Mouse (Mus musculus) liver, adult 10 weeks (tissue): ENCODE measurements around the gene F11. TPM values are rescaled to one million over a fixed set of nuclear protein-coding genes. Genes with fewer than 3 reads are reported as not detected.

Source experiments
- polyA plus RNA-seq: library from polyadenylated mRNA; stranded (reverse); fragments of 350-450 nt; fragmentation: Illumina TruSeq; extraction: RNeasy Lipid Tissue Mini Kit (QIAGEN cat#74804); gene quantifications from one replicate; pipeline ENCODE4 v1.2.3, GENCODE M21; 2014; ENCODE audit warnings: low read depth, low replicate concordance

F11 gene
- polyA plus RNA-seq, result 59.8 TPM

DNA sequence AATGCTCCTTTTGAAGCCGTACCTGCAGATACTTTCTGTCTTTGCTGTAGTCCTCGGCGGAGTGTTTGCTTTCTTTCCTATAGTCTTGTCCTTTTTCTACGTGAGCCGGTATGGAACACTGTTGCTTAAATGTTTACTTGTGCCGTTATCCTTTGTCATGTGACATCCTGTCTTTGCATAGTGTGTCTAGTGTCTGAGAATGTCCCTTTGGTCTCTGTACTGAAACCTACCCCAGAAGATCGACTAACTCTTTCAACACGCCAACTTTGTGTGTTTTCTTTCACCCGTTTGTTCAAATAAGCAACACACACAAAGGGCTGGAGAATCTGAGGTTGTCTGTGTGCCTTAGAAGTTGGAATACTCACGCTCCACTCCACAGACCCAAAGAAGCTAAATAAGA is at the start of gene F11:
Gene F11 (minus strand): TSS at position 112 of the 400 bp plus-strand sequence.

DNA sequence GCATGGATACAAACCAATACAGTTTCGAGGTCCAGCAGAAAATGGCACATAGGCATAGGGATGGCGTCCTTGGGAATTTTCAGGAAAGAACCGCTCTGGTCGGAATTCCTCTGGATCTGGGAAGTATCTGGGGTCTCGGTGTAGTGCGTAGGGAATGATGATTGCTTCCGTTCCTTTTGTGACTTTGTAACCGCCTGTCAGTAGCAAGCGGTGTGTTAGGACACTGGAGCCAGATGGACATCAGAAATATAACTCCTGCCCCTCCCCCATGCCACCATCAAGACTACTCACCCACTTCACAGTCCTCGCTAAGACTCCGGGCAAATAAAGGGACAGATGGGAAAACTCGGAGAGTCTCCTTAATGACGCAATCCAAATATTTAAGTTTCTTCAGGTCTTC is 46.5 kb upstream of the F11 start, which contains the start of gene Gm45753:
Gene Gm45753 (minus strand): TSS at position 101 of the 400 bp plus-strand sequence.

DNA sequence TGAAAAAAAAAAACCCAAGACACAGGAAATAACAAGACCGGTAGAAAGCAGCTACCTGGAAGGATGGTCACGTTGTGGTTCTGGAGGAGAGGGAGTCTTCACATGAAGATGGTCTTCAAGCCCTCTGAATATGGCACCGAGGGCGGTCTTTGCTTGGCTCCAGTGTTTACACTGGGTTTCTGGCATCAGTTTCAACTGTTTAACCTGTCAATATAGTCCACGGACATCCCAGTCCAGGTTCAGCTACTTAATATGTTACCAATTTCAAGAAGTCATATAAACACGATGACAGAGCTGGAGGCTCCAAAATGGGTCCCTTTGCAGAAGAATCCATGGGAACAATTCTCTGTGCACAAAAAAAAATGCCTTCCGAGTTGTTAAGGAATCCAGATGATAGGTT is 32.9 kb upstream of the F11 start, which contains the start of gene Klkb1:
Gene Klkb1 (minus strand): TSS at position 173 of the 400 bp plus-strand sequence.

Other genes starting within 250 kb of the F11 start
- gene Mtnr1a, start 192.9 kb downstream of the F11 start, polyA plus RNA-seq, result 1.1 TPM
- gene Klkb1, start 32.8 kb upstream of the F11 start, polyA plus RNA-seq, result 225 TPM
- gene Gm45753, start 46.4 kb upstream of the F11 start, polyA plus RNA-seq, result 1.4 TPM
- gene Cyp4v3, start 71.2 kb upstream of the F11 start, polyA plus RNA-seq, result 421 TPM
- gene Fam149a, start 120.3 kb upstream of the F11 start, polyA plus RNA-seq, result 19.4 TPM
- gene Tlr3, start 149.0 kb upstream of the F11 start, polyA plus RNA-seq, result 14.8 TPM
- 76.2 TPM for gene Sorbs2, start 245.8 kb upstream of the F11 start, polyA plus RNA-seq